Mouse (Mus musculus) megakaryocyte, embryonic 14.5 days (primary cell): ENCODE data around the gene Dusp3. TPM values are rescaled to one million over a fixed set of nuclear protein-coding genes. Genes with fewer than 3 reads are reported as not detected.
A peak's percentile ranks its signal among the peaks of the same experiment; 100 is the strongest.

Source experiments
- H3K27me3 ChIP-seq: replicated peaks from 2 replicates; pipeline ENCODE3; 2012; ENCODE audit warnings: inconsistent platforms
- H3K36me3 ChIP-seq: replicated peaks from 2 replicates; pipeline ENCODE3; 2012; ENCODE audit warnings: low read length, inconsistent platforms, mixed read lengths
- H3K4me1 ChIP-seq: 2 replicates; pipeline ENCODE4 v1.6.1; 2012; ENCODE audit warnings: inconsistent platforms
- H3K4me3 ChIP-seq: replicated peaks from 2 replicates; pipeline ENCODE3; 2012; ENCODE audit warnings: moderate library complexity, mild to moderate bottlenecking, inconsistent platforms
- H3K9me3 ChIP-seq: 2 replicates; pipeline ENCODE4 v1.6.1; 2012; ENCODE audit warnings: inconsistent platforms
- FLI1 ChIP-seq: IDR thresholded peaks from 2 replicates; pipeline ENCODE4 v1.6.1; 2012; ENCODE audit warnings: low read length, inconsistent platforms, mixed read lengths
- GATA1 ChIP-seq: IDR thresholded peaks from 3 replicates; pipeline ENCODE4 v1.6.1; 2012; ENCODE audit warnings: mixed read lengths, low read length, inconsistent platforms, borderline replicate concordance
- polyA plus RNA-seq: library from polyadenylated mRNA; stranded (reverse); fragments of >175 nt; gene quantifications from 2 replicates; pipeline ENCODE4 v1.2.3, GENCODE M21; 2012; ENCODE audit warnings: low replicate concordance; ENCODE audit not compliant: insufficient read depth

Gene Dusp3
- polyA plus RNA-seq, 1 experiment: 47.3 TPM

DNA sequence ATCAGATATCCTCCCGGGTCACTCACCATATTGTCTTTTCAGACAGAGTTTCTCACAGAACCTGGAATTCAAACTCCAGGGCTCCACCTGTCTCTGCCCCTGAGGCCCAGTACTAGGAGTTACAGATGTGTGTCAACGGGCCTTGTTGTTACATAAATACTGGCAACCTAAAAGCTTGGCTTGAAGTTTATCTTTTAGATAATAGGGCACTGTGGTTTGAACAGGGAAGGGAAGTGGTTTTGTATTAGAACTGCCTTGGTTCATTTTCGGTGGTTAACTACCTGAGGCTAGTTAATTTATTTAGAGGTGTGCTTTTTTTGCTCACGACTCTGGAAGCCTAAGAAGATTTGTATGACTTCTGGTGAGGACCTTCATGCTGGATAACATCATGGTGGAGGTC, 33.4 kb downstream of the Dusp3 start:
- H3K36me3 ChIP-seq: no peaks in the 10 kb centered on the region
- TF ChIP-seq GATA1: no peak
- TF ChIP-seq FLI1: no peak
- H3K4me3 ChIP-seq: peak overlapping the region; percentile 83
- H3K9me3 ChIP-seq: no peaks in the 10 kb centered on the region
- H3K4me1 ChIP-seq: peaks cover 50% of the 10 kb centered on the region
- H3K27me3 ChIP-seq: peaks cover 87% of the 10 kb centered on the region

DNA sequence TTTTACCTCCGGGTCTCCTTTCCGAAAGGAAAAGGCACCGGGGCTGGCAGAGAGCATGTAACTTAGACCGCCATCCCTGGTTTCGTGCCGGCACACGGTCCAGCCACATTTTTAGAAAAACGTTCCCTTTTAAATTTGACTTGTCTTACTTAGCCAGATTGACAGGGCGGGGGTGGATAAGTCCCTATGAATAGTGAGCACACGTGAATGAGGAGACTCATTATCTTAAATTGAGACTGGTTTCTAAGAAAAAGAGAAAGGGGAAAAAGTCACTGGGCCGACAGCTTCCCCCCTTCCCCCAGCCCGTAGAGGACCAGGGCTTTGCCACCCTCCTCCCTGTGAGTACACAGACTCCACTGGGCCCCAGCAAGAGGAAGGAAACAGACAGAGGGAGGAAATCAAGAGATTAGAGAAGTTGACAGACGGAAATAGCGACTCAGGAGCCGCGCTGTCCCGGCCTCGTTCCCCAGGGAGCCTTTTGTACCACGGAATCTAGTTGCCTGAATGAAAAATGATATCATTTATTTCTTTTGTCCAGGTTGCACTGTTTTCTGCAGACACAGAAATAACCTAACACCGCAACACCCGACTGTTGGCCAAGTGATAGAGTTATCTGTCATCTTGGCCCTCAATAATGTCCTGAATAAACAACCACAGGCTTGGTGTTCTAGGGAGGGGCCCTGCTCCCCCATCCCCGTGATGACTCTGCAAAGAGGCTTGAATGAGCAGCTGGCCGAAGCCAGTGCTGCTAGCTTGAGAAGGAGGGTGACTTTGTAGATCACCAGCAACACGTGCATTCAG, 34.1 kb downstream of the Dusp3 start:
- H3K27me3 ChIP-seq: peaks cover 83% of the 10 kb centered on the region
- no peaks in the 10 kb centered on the region for H3K9me3 ChIP-seq
- TF ChIP-seq GATA1 (no peak), FLI1 (no peak)
- H3K36me3 ChIP-seq: no peaks in the 10 kb centered on the region
- H3K4me3 ChIP-seq: peak overlapping the region; percentile 83
- H3K4me1 ChIP-seq: peaks cover 47% of the 10 kb centered on the region

DNA sequence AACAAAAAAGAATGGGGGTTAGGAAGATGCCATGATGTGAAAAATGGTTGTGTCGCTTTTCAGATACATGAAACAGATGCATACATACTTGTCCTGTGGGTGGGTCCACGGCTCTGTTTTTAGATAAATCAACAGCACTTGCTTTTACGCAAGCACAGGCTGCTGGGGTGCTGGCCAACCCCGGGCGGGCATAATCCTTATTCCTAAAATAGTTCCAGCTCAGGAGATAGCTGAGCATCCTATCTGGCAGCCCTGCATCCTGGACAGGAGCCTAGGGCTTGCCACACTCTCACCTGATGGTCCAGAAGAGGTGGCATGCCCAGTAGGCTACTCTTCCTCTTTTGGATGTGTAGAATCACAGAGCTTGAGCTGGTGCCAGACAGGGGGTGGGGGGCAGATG, 36.8 kb downstream of the Dusp3 start:
- H3K4me1 ChIP-seq: peaks cover 45% of the 10 kb centered on the region
- peaks cover 78% of the 10 kb centered on the region for H3K27me3 ChIP-seq
- H3K9me3 ChIP-seq: peaks cover 4% of the 10 kb centered on the region; the same call in 1 of the 2 replicates
- no peak overlapping the region for H3K4me3 ChIP-seq
- TF ChIP-seq GATA1 (no peak), FLI1 (no peak)
- H3K36me3 ChIP-seq: no peaks in the 10 kb centered on the region

DNA sequence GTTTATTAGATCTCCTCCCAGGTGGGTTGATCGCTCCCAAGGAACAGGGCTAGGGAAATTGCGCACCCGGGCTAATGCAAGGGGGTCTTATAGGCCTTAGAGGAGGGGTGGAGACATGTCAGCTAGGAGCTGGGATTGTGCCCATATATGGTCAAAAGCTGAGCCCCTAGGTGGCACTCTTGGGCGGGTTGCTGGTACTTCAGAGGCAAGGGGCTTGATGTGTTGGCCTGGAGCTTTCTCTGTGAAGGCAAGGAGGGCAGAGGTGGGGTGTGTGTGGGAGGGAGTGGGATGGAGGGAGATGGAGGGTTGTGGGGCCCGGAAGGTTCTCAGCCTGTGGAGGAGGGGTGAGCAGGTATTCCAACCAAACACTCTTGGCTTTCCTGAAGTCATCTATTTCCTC, 40.3 kb downstream of the Dusp3 start:
- Histone ChIP-seq H3K4me1 (peaks cover 13% of the 10 kb centered on the region), H3K9me3 (peaks cover 15% of the 10 kb centered on the region), H3K27me3 (peaks cover 71% of the 10 kb centered on the region), H3K4me3 (no peak overlapping the region), H3K36me3 (no peaks in the 10 kb centered on the region)
- TF ChIP-seq GATA1: no peak
- TF ChIP-seq FLI1: no peak

DNA sequence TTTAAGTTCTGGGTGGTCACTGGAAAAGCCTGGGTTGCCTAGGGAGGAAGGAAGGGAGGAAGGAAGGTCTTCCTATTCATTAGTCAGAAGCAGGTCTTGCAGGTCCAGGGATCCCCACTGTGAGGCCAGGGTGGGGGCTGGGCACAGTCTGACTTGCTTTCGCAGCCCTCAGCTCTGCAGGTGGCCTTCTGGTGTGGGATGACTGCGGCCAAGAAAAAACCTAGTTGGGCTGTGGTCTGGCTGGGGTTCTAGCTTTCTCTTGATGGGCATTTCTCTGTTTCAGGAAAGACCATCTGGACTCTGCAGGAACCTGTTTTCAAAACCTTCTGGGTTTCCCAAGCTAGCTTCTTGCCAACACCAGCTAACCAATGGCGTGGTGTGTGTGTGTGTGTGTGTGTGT, 43.8 kb downstream of the Dusp3 start:
- H3K36me3 ChIP-seq: no peaks in the 10 kb centered on the region

DNA sequence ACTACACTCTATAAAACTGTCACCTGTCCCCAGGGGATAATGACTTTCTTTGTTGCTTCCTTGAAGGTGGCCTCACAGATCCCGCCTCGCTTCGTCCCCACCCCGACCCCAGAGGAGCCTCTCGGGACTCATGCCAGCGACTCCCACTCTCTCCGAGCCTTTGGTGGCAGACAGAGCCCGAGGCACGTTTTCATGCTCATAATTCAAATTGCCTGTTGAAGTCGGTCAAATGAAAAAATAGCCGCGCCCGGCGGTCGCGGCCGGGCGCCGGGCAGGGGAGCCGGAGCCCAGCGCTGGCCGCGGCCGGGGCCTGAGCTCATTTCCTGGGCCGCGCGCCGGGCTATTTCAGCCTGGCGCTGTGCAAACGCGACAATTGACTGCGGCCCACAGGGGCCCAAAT, 49.7 kb downstream of the Dusp3 start:
- TF ChIP-seq FLI1: no peak
- no peak for TF ChIP-seq GATA1
- Histone ChIP-seq H3K4me1 (peaks cover 12% of the 10 kb centered on the region), H3K9me3 (no peaks in the 10 kb centered on the region), H3K36me3 (no peaks in the 10 kb centered on the region), H3K27me3 (peaks cover 85% of the 10 kb centered on the region), H3K4me3 (peak overlapping the region; percentile 67)

More for the DNA sequence above, 43.8 kb downstream of the Dusp3 start:
- H3K9me3 ChIP-seq: peaks cover 15% of the 10 kb centered on the region
- H3K4me3 ChIP-seq: no peak overlapping the region
- 0 out of 2 replicates have a peak, but pooled peaks cover 5% of the 10 kb centered on the region for H3K4me1 ChIP-seq
- TF ChIP-seq FLI1 (no peak), GATA1 (no peak)
- H3K27me3 ChIP-seq: peaks cover 71% of the 10 kb centered on the region

DNA sequence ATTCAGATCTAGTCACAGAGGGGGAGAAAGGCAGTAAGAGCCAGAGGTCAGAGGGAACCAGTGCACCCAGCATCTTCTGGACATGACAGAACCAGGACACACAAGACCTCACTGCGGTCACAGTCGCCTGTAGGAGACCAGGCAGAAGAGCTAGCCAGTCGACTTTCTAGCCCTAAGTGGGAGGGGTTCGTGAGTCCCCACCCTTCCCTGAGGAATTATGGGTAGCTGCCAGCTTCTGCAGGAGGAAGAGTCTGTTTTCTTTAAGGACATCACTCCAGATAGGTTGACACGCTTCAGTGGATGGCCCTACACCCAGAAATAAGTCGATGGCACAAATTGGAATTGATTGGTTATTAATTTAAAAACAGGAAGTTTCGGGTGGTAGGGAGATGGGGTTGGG, 50.4 kb downstream of the Dusp3 start:
- Histone ChIP-seq H3K4me3 (no peak overlapping the region), H3K27me3 (peaks cover 89% of the 10 kb centered on the region), H3K4me1 (peaks cover 15% of the 10 kb centered on the region), H3K9me3 (no peaks in the 10 kb centered on the region), H3K36me3 (no peaks in the 10 kb centered on the region)
- TF ChIP-seq GATA1 (no peak), FLI1 (no peak)

DNA sequence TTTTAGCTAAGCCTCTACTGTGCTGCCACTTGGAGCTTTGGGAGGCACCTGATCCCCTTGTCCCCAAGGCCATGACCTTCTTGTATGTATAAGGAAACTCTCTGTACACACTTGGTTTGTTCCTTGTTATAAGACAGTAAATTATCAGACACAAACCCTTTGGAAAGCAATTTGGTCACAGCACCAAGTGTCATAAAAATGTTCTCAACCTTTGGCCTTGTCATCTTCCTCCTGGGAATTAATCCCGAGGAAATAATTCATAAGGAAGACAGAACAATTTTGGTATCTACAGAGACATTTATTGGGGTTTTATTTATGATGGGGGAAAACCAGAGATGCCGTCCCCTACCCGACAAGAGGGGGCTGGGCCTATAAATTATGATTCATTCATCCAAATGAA, 51.1 kb downstream of the Dusp3 start:
- Histone ChIP-seq H3K4me3 (no peak overlapping the region), H3K27me3 (peaks cover 88% of the 10 kb centered on the region), H3K9me3 (no peaks in the 10 kb centered on the region), H3K4me1 (peaks cover 15% of the 10 kb centered on the region), H3K36me3 (no peaks in the 10 kb centered on the region)
- TF ChIP-seq GATA1 (no peak), FLI1 (no peak)

DNA sequence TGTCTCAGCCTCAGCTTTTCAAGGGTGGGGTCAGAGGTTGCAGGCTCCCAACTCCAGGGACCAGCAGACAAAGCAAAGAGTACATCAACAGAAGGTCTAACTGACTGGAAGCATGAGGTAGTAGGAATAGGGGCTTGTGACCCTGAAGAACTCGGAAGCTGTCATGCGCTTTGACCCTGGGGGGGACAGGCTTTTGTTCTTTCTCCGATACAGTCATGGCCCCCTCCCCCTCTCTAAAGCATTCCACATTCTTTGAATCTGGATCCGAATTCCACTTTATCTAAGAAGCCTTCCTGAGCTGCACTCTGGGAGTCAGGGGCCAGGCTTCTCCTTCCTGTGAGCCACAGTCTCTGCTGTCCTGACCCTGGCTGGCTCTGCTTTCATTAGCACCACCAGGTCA, 54.8 kb downstream of the Dusp3 start:
- H3K27me3 ChIP-seq: peaks cover 79% of the 10 kb centered on the region
- peaks cover 18% of the 10 kb centered on the region for H3K4me1 ChIP-seq
- no peak overlapping the region for H3K4me3 ChIP-seq

DNA sequence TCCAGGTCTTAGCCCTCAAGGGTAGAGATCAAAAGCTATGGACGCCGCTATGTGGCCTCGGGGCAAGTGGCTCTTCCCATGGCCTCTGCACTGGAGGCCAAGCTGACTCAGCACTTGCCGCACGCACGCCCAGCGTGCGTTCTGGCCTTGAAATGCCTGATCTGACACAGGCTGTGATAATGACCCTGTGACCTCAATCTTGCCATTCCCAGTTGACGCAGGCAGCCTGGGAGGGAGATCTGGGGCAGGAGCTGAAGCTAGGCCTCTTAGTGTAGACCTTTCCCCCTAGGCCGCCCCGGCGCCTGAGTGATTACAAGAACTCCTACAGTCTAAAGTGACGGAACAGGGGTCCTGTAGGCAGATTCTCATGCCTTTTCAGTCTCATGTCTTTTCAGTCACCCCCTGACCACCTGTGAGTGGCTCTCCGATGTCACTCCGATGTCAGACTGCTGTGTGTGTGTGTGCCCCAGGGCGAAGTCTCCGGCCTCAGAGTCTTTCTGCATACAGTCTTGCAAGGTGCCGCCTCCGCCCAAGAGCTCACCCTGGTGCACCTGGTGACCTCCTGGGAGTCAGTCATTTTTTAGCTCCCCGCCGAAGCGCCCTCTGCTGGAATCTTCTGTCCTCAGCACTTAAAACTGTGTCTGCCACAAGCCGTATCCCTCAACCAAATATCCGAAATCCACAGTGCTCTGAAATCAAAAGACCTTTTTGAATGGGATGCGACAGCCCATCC, 58.6 kb downstream of the Dusp3 start:
- no peaks in the 10 kb centered on the region for H3K36me3 ChIP-seq
- TF ChIP-seq GATA1: no peak
- TF ChIP-seq FLI1: no peak
- peaks cover 4% of the 10 kb centered on the region; the same call in 1 of the 2 replicates for H3K9me3 ChIP-seq
- no peak overlapping the region for H3K4me3 ChIP-seq
- H3K27me3 ChIP-seq: peaks cover 71% of the 10 kb centered on the region
- peaks cover 20% of the 10 kb centered on the region for H3K4me1 ChIP-seq

More for the DNA sequence above, 54.8 kb downstream of the Dusp3 start:
- Histone ChIP-seq H3K9me3 (no peaks in the 10 kb centered on the region), H3K36me3 (no peaks in the 10 kb centered on the region)
- no peak for TF ChIP-seq GATA1
- no peak for TF ChIP-seq FLI1
